Mouse (Mus musculus): ENCODE results near the gene Sh3pxd2a. TPM values are rescaled to one million over a fixed set of nuclear protein-coding genes. Genes with fewer than 3 reads are reported as not detected.

Gene Sh3pxd2a
- polyA plus RNA-seq, 1 experiment from 2014 or later = 2.7 TPM

GRCm38 (mm10) chr19:47266070-47266801 lies 198.0 kb downstream of the Sh3pxd2a start:
- no peak overlapping the region for H3K4me3 ChIP-seq

GRCm38 (mm10) chr19:47264322-47265092 lies 199.7 kb downstream of the Sh3pxd2a start:
- Histone ChIP-seq H3K4me1 (replicated peaks) (peaks cover 11% of the 10 kb centered on the region), H3K27me3 (ENCODE audit: insufficient read depth, poor library complexity, severe bottlenecking) (no peaks in the 10 kb centered on the region), H3K9me3 (no peaks in the 10 kb centered on the region), H3K4me3 (no peak overlapping the region), H3K27ac (no peak overlapping the region), H3K36me3 (peaks cover 43% of the 10 kb centered on the region)
- WGBS = 53% methylated on average over 11 of the region's 11 CpGs
- peak; percentile 75 for DNase-seq (ENCODE audit: low spot score)

More at GRCm38 (mm10) chr19:47266070-47266801, 198.0 kb downstream of the Sh3pxd2a start:
- Histone ChIP-seq H3K27me3 (ENCODE audit: insufficient read depth, poor library complexity, severe bottlenecking) (no peaks in the 10 kb centered on the region), H3K27ac (no peak overlapping the region), H3K9me3 (no peaks in the 10 kb centered on the region), H3K4me1 (replicated peaks) (peaks cover 7% of the 10 kb centered on the region; the same call in 1 of the 2 replicates), H3K36me3 (peaks cover 55% of the 10 kb centered on the region)
- WGBS = 95% methylated on average over 18 of the region's 18 CpGs
- no peak for DNase-seq (ENCODE audit: low spot score)

GRCm38 (mm10) chr19:47263621-47264020 lies 200.6 kb downstream of the Sh3pxd2a start:
- DNase-seq (ENCODE audit: low spot score) = no peak
- Histone ChIP-seq H3K4me1 (replicated peaks) (peaks cover 16% of the 10 kb centered on the region), H3K27ac (no peak overlapping the region), H3K9me3 (no peaks in the 10 kb centered on the region), H3K36me3 (peaks cover 34% of the 10 kb centered on the region), H3K27me3 (ENCODE audit: insufficient read depth, poor library complexity, severe bottlenecking) (no peaks in the 10 kb centered on the region), H3K4me3 (no peak overlapping the region)
- 91% methylated on average over 8 of the region's 8 CpGs for WGBS

GRCm38 (mm10) chr19:47261196-47261595 lies 203.0 kb downstream of the Sh3pxd2a start:
- 85% methylated on average over 8 of the region's 8 CpGs for WGBS
- peaks cover 16% of the 10 kb centered on the region for H3K4me1 ChIP-seq (replicated peaks)
- H3K36me3 ChIP-seq = peaks cover 10% of the 10 kb centered on the region
- H3K9me3 ChIP-seq = no peaks in the 10 kb centered on the region
- peaks cover 9% of the 10 kb centered on the region for H3K27me3 ChIP-seq (ENCODE audit: insufficient read depth, poor library complexity, severe bottlenecking)
- no peak for DNase-seq (ENCODE audit: low spot score)
- H3K4me3 ChIP-seq = no peak overlapping the region
- H3K27ac ChIP-seq = no peak overlapping the region

GRCm38 (mm10) chr19:47259581-47259980 lies 204.6 kb downstream of the Sh3pxd2a start:
- H3K4me1 ChIP-seq (replicated peaks) = peaks cover 14% of the 10 kb centered on the region
- peaks cover 25% of the 10 kb centered on the region for H3K27me3 ChIP-seq (ENCODE audit: insufficient read depth, poor library complexity, severe bottlenecking)
- no peaks in the 10 kb centered on the region for H3K36me3 ChIP-seq
- H3K4me3 ChIP-seq = no peak overlapping the region
- WGBS = 4% methylated on average over 5 of the region's 5 CpGs
- H3K27ac ChIP-seq = 0 out of 2 replicates have a peak overlapping the region, but pooled peaks have one; percentile 54
- peak; percentile 60 for DNase-seq (ENCODE audit: low spot score)
- no peaks in the 10 kb centered on the region for H3K9me3 ChIP-seq

GRCm38 (mm10) chr19:47255919-47256318 lies 208.3 kb downstream of the Sh3pxd2a start:
- Histone ChIP-seq H3K36me3 (no peaks in the 10 kb centered on the region), H3K4me1 (replicated peaks) (peaks cover 25% of the 10 kb centered on the region), H3K27ac (no peak overlapping the region), H3K9me3 (no peaks in the 10 kb centered on the region), H3K27me3 (ENCODE audit: insufficient read depth, poor library complexity, severe bottlenecking) (peaks cover 62% of the 10 kb centered on the region), H3K4me3 (no peak overlapping the region)
- DNase-seq (ENCODE audit: low spot score) = no peak
- 78% methylated on average over 6 of the region's 6 CpGs for WGBS

- H3K36me3 ChIP-seq = no peaks in the 10 kb centered on the region
- peaks cover 68% of the 10 kb centered on the region for H3K27me3 ChIP-seq (ENCODE audit: insufficient read depth, poor library complexity, severe bottlenecking)
- peaks cover 31% of the 10 kb centered on the region for H3K4me1 ChIP-seq (replicated peaks)
- no peak overlapping the region for H3K27ac ChIP-seq
- WGBS = 80% methylated on average over 2 of the region's 2 CpGs
- DNase-seq (ENCODE audit: low spot score) = no peak
- no peak overlapping the region for H3K4me3 ChIP-seq
- no peaks in the 10 kb centered on the region for H3K9me3 ChIP-seq
Observed at GRCm38 (mm10) chr19:47255036-47255435, 209.2 kb downstream of the Sh3pxd2a start.

- WGBS = 5% methylated on average over 90 of the region's 90 CpGs
- peak; percentile 30 for DNase-seq (ENCODE audit: low spot score)
- Histone ChIP-seq H3K9me3 (no peaks in the 10 kb centered on the region), H3K36me3 (no peaks in the 10 kb centered on the region), H3K27me3 (ENCODE audit: insufficient read depth, poor library complexity, severe bottlenecking) (peaks cover 68% of the 10 kb centered on the region), H3K27ac (peak overlapping the region; percentile 50; the same call in 1 of the 2 replicates), H3K4me1 (replicated peaks) (peaks cover 35% of the 10 kb centered on the region), H3K4me3 (peak overlapping the region; percentile 48)
Observed at GRCm38 (mm10) chr19:47253053-47253628, 211.1 kb downstream of the Sh3pxd2a start.

- Histone ChIP-seq H3K27me3 (ENCODE audit: insufficient read depth, poor library complexity, severe bottlenecking) (peaks cover 57% of the 10 kb centered on the region), H3K4me3 (no peak overlapping the region), H3K36me3 (no peaks in the 10 kb centered on the region), H3K4me1 (replicated peaks) (peaks cover 39% of the 10 kb centered on the region), H3K9me3 (no peaks in the 10 kb centered on the region), H3K27ac (no peak overlapping the region)
- 54% methylated on average over 6 of the region's 6 CpGs for WGBS
- DNase-seq (ENCODE audit: low spot score) = peak; percentile 35
Observed at GRCm38 (mm10) chr19:47250931-47251330, 213.3 kb downstream of the Sh3pxd2a start.

GRCm38 (mm10) chr19:47248906-47249568 lies 215.2 kb downstream of the Sh3pxd2a start:
- H3K4me3 ChIP-seq = no peak overlapping the region
- WGBS = 76% methylated on average over 16 of the region's 16 CpGs
- peaks cover 49% of the 10 kb centered on the region for H3K4me1 ChIP-seq (replicated peaks)
- no peak for DNase-seq (ENCODE audit: low spot score)
- peaks cover 38% of the 10 kb centered on the region for H3K27me3 ChIP-seq (ENCODE audit: insufficient read depth, poor library complexity, severe bottlenecking)
- no peaks in the 10 kb centered on the region for H3K9me3 ChIP-seq
- H3K36me3 ChIP-seq = no peaks in the 10 kb centered on the region
- H3K27ac ChIP-seq = peak overlapping the region; percentile 17

- no peak for DNase-seq (ENCODE audit: low spot score)
- Histone ChIP-seq H3K4me1 (replicated peaks) (peaks cover 51% of the 10 kb centered on the region), H3K36me3 (no peaks in the 10 kb centered on the region), H3K4me3 (no peak overlapping the region), H3K9me3 (no peaks in the 10 kb centered on the region), H3K27me3 (ENCODE audit: insufficient read depth, poor library complexity, severe bottlenecking) (peaks cover 30% of the 10 kb centered on the region), H3K27ac (no peak overlapping the region)
- 84% methylated on average over 7 of the region's 7 CpGs for WGBS
Observed at GRCm38 (mm10) chr19:47248296-47248695, 215.9 kb downstream of the Sh3pxd2a start.

- no peaks in the 10 kb centered on the region for H3K36me3 ChIP-seq
- H3K9me3 ChIP-seq = no peaks in the 10 kb centered on the region
- H3K4me3 ChIP-seq = no peak overlapping the region
- no peak for DNase-seq (ENCODE audit: low spot score)
- H3K27me3 ChIP-seq (ENCODE audit: insufficient read depth, poor library complexity, severe bottlenecking) = peaks cover 25% of the 10 kb centered on the region
- WGBS = 61% methylated on average over 11 of the region's 11 CpGs
- H3K27ac ChIP-seq = no peak overlapping the region
- H3K4me1 ChIP-seq (replicated peaks) = peaks cover 46% of the 10 kb centered on the region
Observed at GRCm38 (mm10) chr19:47247791-47248190, 216.4 kb downstream of the Sh3pxd2a start.
